Mouse (Mus musculus) cerebellum, adult 2 months (tissue): ENCODE measurements around the gene Fopnl.

Experiments used
- CTCF ChIP-seq: fragments of 200-500 bp; IDR thresholded peaks from 2 replicates; pipeline ENCODE4 v1.5.1; 2011; ENCODE audit warnings: low read depth, mild to moderate bottlenecking, control low read depth, low read length, moderate library complexity, borderline replicate concordance; ENCODE audit not compliant: insufficient read depth
- POLR2A ChIP-seq: fragments of 200-500 bp; IDR thresholded peaks from 2 replicates; pipeline ENCODE4 v1.6.1; 2011; ENCODE audit warnings: low read length, control low read depth, borderline replicate concordance; ENCODE audit not compliant: insufficient read depth

GRCm38 (mm10) chr16:14296544-14297124, 20.6 kb downstream of the Fopnl start:
- TF ChIP-seq CTCF (no peak), POLR2A (no peak)
